Mouse (Mus musculus) MEL (cell line): Measurements from ENCODE around the gene Cct2. TPM values are rescaled to one million over a fixed set of nuclear protein-coding genes. Genes with fewer than 3 reads are reported as not detected.

Experiments
- DNase-seq: peaks from one replicate; pipeline ENCODE4 v3.0.0; 2011; ENCODE audit warnings: low read depth, low spot score
- H3K27ac ChIP-seq: 2 replicates; pipeline ENCODE4 v1.5.1; 2012; ENCODE audit warnings: low read depth, mild to moderate bottlenecking, control low read depth, low read length, moderate library complexity; ENCODE audit not compliant: control insufficient read depth
- H3K27me3 ChIP-seq, 2 experiments: fragments of 150-350 bp in 1 of 2; sonication (generic) in 1 of 2; 2 replicates each; pipeline ENCODE4 v1.6.1; 2012; ENCODE audit warnings: low read length in 2 of 2, mild to moderate bottlenecking in 2 of 2, improper control_type of control experiment in 1 of 2, moderate library complexity in 1 of 2; ENCODE audit not compliant: insufficient read depth in 2 of 2, control insufficient read depth in 1 of 2
- H3K36me3 ChIP-seq, 2 experiments: 2 replicates each; pipeline ENCODE4 v1.6.1; 2012 to 2014; ENCODE audit warnings: low read length in 2 of 2, improper control_type of control experiment in 1 of 2, inconsistent platforms in 1 of 2, mild to moderate bottlenecking in 1 of 2; ENCODE audit not compliant: insufficient read depth in 2 of 2, control insufficient read depth in 1 of 2
- H3K4me1 ChIP-seq, 2 experiments: fragments of 150-350 bp in 1 of 2; sonication (generic) in 1 of 2; 2 replicates each; pipeline ENCODE4 v1.6.1; 2012; ENCODE audit warnings: low read length in 2 of 2, improper control_type of control experiment in 1 of 2, mild to moderate bottlenecking in 1 of 2; ENCODE audit not compliant: insufficient read depth in 2 of 2, control insufficient read depth in 1 of 2
- H3K4me3 ChIP-seq, 2 experiments: fragments of 150-350 bp in 1 of 2; sonication (generic) in 1 of 2; 2 replicates each; pipeline ENCODE4 v1.5.1; 2012; ENCODE audit warnings: low read depth in 2 of 2, low read length in 2 of 2, mild to moderate bottlenecking in 2 of 2, moderate library complexity in 2 of 2, control low read depth in 1 of 2, improper control_type of control experiment in 1 of 2; ENCODE audit not compliant: control insufficient read depth in 1 of 2, insufficient read depth in 1 of 2
- H3K79me2 ChIP-seq: 2 replicates; pipeline ENCODE4 v1.6.1; 2012; ENCODE audit warnings: mild to moderate bottlenecking, low read length, moderate library complexity; ENCODE audit not compliant: control insufficient read depth, poor library complexity, insufficient read depth
- H3K9ac ChIP-seq: 2 replicates; pipeline ENCODE4 v1.6.1; 2012; ENCODE audit warnings: low read depth, mild to moderate bottlenecking, control low read depth, low read length, moderate library complexity; ENCODE audit not compliant: control insufficient read depth, poor library complexity, severe bottlenecking
- H3K9me3 ChIP-seq: fragments of 150-350 bp; sonication (generic); replicated peaks from 2 replicates; pipeline ENCODE4 v1.6.1; 2012; ENCODE audit warnings: mild to moderate bottlenecking, low read length, improper control_type of control experiment, moderate library complexity; ENCODE audit not compliant: insufficient read depth
- BHLHE40 ChIP-seq: IDR thresholded peaks from 2 replicates; pipeline ENCODE4 v1.6.1; 2012; ENCODE audit warnings: low read depth, mild to moderate bottlenecking, inconsistent platforms, low read length, improper control_type of control experiment, borderline replicate concordance
- CHD1 ChIP-seq: IDR thresholded peaks from 2 replicates; pipeline ENCODE4 v1.6.1; 2012; ENCODE audit warnings: low read depth, mild to moderate bottlenecking, inconsistent platforms, low read length, improper control_type of control experiment
- CHD2 ChIP-seq: IDR thresholded peaks from 2 replicates; pipeline ENCODE4 v1.6.1; 2011; ENCODE audit warnings: low read length, improper control_type of control experiment
- E2F4 ChIP-seq: IDR thresholded peaks from 2 replicates; pipeline ENCODE4 v1.6.1; 2011; ENCODE audit warnings: low read depth, low read length, improper control_type of control experiment, borderline replicate concordance
- ELF1 ChIP-seq: IDR thresholded peaks from 2 replicates; pipeline ENCODE4 v1.6.1; 2014; ENCODE audit warnings: low read depth, mild to moderate bottlenecking, inconsistent platforms, low read length, improper control_type of control experiment, moderate library complexity
- EP300 ChIP-seq, 2 experiments: IDR thresholded peaks; 2 replicates each; pipeline ENCODE4 v1.6.1; 2011; ENCODE audit warnings: improper control_type of control experiment in 2 of 2, low read length in 2 of 2, low read depth in 1 of 2, mild to moderate bottlenecking in 1 of 2
- ETS1 ChIP-seq: IDR thresholded peaks from 2 replicates; pipeline ENCODE4 v1.6.1; 2012; ENCODE audit warnings: low read depth, mild to moderate bottlenecking, inconsistent platforms, low read length, improper control_type of control experiment, moderate library complexity
- GABPA ChIP-seq: IDR thresholded peaks from 2 replicates; pipeline ENCODE4 v1.6.1; 2012; ENCODE audit warnings: low read depth, mild to moderate bottlenecking, inconsistent platforms, low read length, improper control_type of control experiment, moderate library complexity
- GATA1 ChIP-seq: IDR thresholded peaks from 2 replicates; pipeline ENCODE4 v1.6.1; 2011; ENCODE audit warnings: low read depth, low read length, improper control_type of control experiment
- HCFC1 ChIP-seq: IDR thresholded peaks from 2 replicates; pipeline ENCODE4 v1.6.1; 2012; ENCODE audit warnings: low read depth, mild to moderate bottlenecking, inconsistent platforms, low read length, improper control_type of control experiment, moderate library complexity
- JUND ChIP-seq: IDR thresholded peaks from 2 replicates; pipeline ENCODE4 v1.6.1; 2011; ENCODE audit warnings: low read depth, mild to moderate bottlenecking, improper control_type of control experiment, low read length
- KAT2A ChIP-seq: conservative IDR thresholded peaks from 2 replicates; pipeline ENCODE4 v1.6.1; 2012; ENCODE audit warnings: low read depth, low read length, improper control_type of control experiment, inconsistent platforms
- MAFK ChIP-seq: IDR thresholded peaks from 2 replicates; pipeline ENCODE4 v1.6.1; 2011; ENCODE audit warnings: low read depth, mild to moderate bottlenecking, low read length, improper control_type of control experiment, borderline replicate concordance
- MAX ChIP-seq: IDR thresholded peaks from 2 replicates; pipeline ENCODE4 v1.6.1; 2011; ENCODE audit warnings: low read length, improper control_type of control experiment
- MAZ ChIP-seq: IDR thresholded peaks from 2 replicates; pipeline ENCODE4 v1.6.1; 2012; ENCODE audit warnings: low read depth, mild to moderate bottlenecking, inconsistent platforms, low read length, improper control_type of control experiment
- MEF2A ChIP-seq: IDR thresholded peaks from 2 replicates; pipeline ENCODE4 v1.6.1; 2014; ENCODE audit warnings: low read depth, mild to moderate bottlenecking, inconsistent platforms, low read length, improper control_type of control experiment; ENCODE audit not compliant: poor library complexity, insufficient replicate concordance, severe bottlenecking; ENCODE audit errors: extremely low read depth
- MXI1 ChIP-seq: IDR thresholded peaks from 2 replicates; pipeline ENCODE4 v1.6.1; 2011; ENCODE audit warnings: mild to moderate bottlenecking, low read depth, low read length, improper control_type of control experiment
- MYB ChIP-seq: IDR thresholded peaks from 2 replicates; pipeline ENCODE4 v1.6.1; 2011; ENCODE audit warnings: mild to moderate bottlenecking, low read depth, low read length, improper control_type of control experiment
- MYC ChIP-seq: IDR thresholded peaks from 2 replicates; pipeline ENCODE4 v1.6.1; 2011; ENCODE audit warnings: low read depth, mild to moderate bottlenecking, low read length, improper control_type of control experiment, moderate library complexity
- NELFE ChIP-seq: IDR thresholded peaks from 2 replicates; pipeline ENCODE4 v1.6.1; 2011; ENCODE audit warnings: low read depth, low read length, improper control_type of control experiment
- POLR2A ChIP-seq, 2 experiments: IDR thresholded peaks; 2 replicates each; pipeline ENCODE4 v1.6.1; 2011 to 2012; ENCODE audit warnings: low read length in 2 of 2, mild to moderate bottlenecking in 2 of 2, control low read depth in 1 of 2, improper control_type of control experiment in 1 of 2, low read depth in 1 of 2, moderate library complexity in 1 of 2; ENCODE audit not compliant: control insufficient read depth in 1 of 2, insufficient read depth in 1 of 2, poor library complexity in 1 of 2
- POLR2AphosphoS2 ChIP-seq: IDR thresholded peaks from 2 replicates; pipeline ENCODE4 v1.6.1; 2011; ENCODE audit warnings: low read length, improper control_type of control experiment
- POLR2AphosphoS5 ChIP-seq: IDR thresholded peaks from 2 replicates; pipeline ENCODE4 v1.6.1; 2012; ENCODE audit warnings: low read depth, borderline replicate concordance, mild to moderate bottlenecking, inconsistent platforms, low read length, moderate library complexity, mixed read lengths
- RAD21 ChIP-seq: IDR thresholded peaks from 2 replicates; pipeline ENCODE4 v1.6.1; 2011; ENCODE audit warnings: mild to moderate bottlenecking, low read depth, low read length, improper control_type of control experiment
- RCOR1 ChIP-seq: IDR thresholded peaks from 2 replicates; pipeline ENCODE4 v1.6.1; 2012; ENCODE audit warnings: low read depth, mild to moderate bottlenecking, inconsistent platforms, low read length, improper control_type of control experiment
- SIN3A ChIP-seq: IDR thresholded peaks from 2 replicates; pipeline ENCODE4 v1.6.1; 2012; ENCODE audit warnings: low read length, improper control_type of control experiment, inconsistent platforms
- SMC3 ChIP-seq: IDR thresholded peaks from 2 replicates; pipeline ENCODE4 v1.6.1; 2011; ENCODE audit warnings: low read depth, low read length, improper control_type of control experiment
- TAL1 ChIP-seq: IDR thresholded peaks from 2 replicates; pipeline ENCODE4 v1.6.1; 2012; ENCODE audit warnings: mild to moderate bottlenecking, inconsistent platforms, low read length, moderate library complexity, mixed read lengths
- TBP ChIP-seq: IDR thresholded peaks from 2 replicates; pipeline ENCODE4 v1.8.0; 2011; ENCODE audit warnings: low read depth, low read length, improper control_type of control experiment
- TCF12 ChIP-seq: IDR thresholded peaks from 2 replicates; pipeline ENCODE4 v1.6.1; 2014; ENCODE audit warnings: low read depth, mild to moderate bottlenecking, inconsistent platforms, low read length, improper control_type of control experiment, moderate library complexity
- UBTF ChIP-seq: IDR thresholded peaks from 2 replicates; pipeline ENCODE4 v1.6.1; 2012; ENCODE audit warnings: low read depth, mild to moderate bottlenecking, inconsistent platforms, low read length, improper control_type of control experiment, moderate library complexity, borderline replicate concordance; ENCODE audit not compliant: insufficient read depth
- USF1 ChIP-seq: IDR thresholded peaks from 2 replicates; pipeline ENCODE4 v1.6.1; 2014; ENCODE audit warnings: low read depth, mild to moderate bottlenecking, inconsistent platforms, low read length, improper control_type of control experiment, moderate library complexity
- USF2 ChIP-seq, 2 experiments: IDR thresholded peaks; 2 replicates each; pipeline ENCODE4 v1.6.1; 2011 to 2012; ENCODE audit warnings: improper control_type of control experiment in 2 of 2, low read length in 2 of 2, borderline replicate concordance in 1 of 2, inconsistent platforms in 1 of 2, low read depth in 1 of 2, mild to moderate bottlenecking in 1 of 2; ENCODE audit not compliant: insufficient read depth in 1 of 2
- ZC3H11A ChIP-seq: IDR thresholded peaks from 2 replicates; pipeline ENCODE4 v1.6.1; 2012; ENCODE audit warnings: low read depth, mild to moderate bottlenecking, inconsistent platforms, low read length, improper control_type of control experiment
- ZKSCAN1 ChIP-seq: IDR thresholded peaks from 2 replicates; pipeline ENCODE4 v1.6.1; 2012; ENCODE audit warnings: low read depth, mild to moderate bottlenecking, inconsistent platforms, low read length, improper control_type of control experiment, moderate library complexity
- ZMIZ1 ChIP-seq: IDR thresholded peaks from 2 replicates; pipeline ENCODE4 v1.6.1; 2012; ENCODE audit warnings: low read depth, mild to moderate bottlenecking, inconsistent platforms, low read length, improper control_type of control experiment, moderate library complexity
- ZNF384 ChIP-seq: IDR thresholded peaks from 2 replicates; pipeline ENCODE4 v1.6.1; 2012; ENCODE audit warnings: low read depth, mild to moderate bottlenecking, inconsistent platforms, low read length, improper control_type of control experiment
- polyA plus RNA-seq, 2 experiments: library from polyadenylated mRNA; stranded (reverse) in 1 of 2; unstranded in 1 of 2; fragments of >175 nt in 1 of 2; fragments of >200 nt in 1 of 2; gene quantifications; 2 replicates each; pipeline versions ENCODE4 v1.2.1 to v1.2.4; 2012; ENCODE audit warnings: low replicate concordance in 2 of 2, low read depth in 1 of 2; ENCODE audit not compliant: insufficient read length in 2 of 2, insufficient read depth in 1 of 2, missing spikeins in 1 of 2
- total RNA-seq: library from RNA; depleted of rRNA; stranded (reverse); fragments of 300-350 nt; gene quantifications from 2 replicates; pipeline ENCODE4 v1.2.3, GENCODE M21; 2012

The Cct2 gene
- total and polyA plus RNA-seq, 3 experiments = 543 to 879 TPM; not detected in 1

- no peaks in the 10 kb centered on the region for H3K9me3 ChIP-seq
- 0 out of 4 replicates have a peak overlapping the region, but pooled peaks of 1 of the 2 experiments have one; percentile 16 for H3K4me3 ChIP-seq
- H3K27me3 ChIP-seq = peaks cover 0 to 1% of the 10 kb centered on the region in 2 experiments; a peak in 1 of 4 replicates
- peaks cover 0 to 2% of the 10 kb centered on the region in 2 experiments; a peak in 1 of 4 replicates for H3K4me1 ChIP-seq
- H3K36me3 ChIP-seq = no peaks in the 10 kb centered on the region
- H3K27ac ChIP-seq = no peak overlapping the region
- H3K79me2 ChIP-seq = no peaks in the 10 kb centered on the region
- peak overlapping the region; percentile 33; the same call in 1 of the 2 replicates for H3K9ac ChIP-seq
- peak; percentile 88 for DNase-seq
- TF ChIP-seq MEF2A (no peak), RCOR1 (no peak), TCF12 (no peak), UBTF (no peak), CHD1 (no peak), MAZ (no peak), USF2 (IDR thresholded peaks at IDR 0.05; ENCODE audit: borderline replicate concordance in 1 of 2, insufficient read depth in 1 of 2, low read depth in 1 of 2, low read length in 2 of 2) (no peak), ETS1 (no peak), SIN3A (peak; percentile 58; the same call in 1 of the 2 replicates), HCFC1 (0 out of 2 replicates have a peak, but pooled peaks have one; percentile 12), MAX (peak; percentile 57; the same call in 1 of the 2 replicates), ZKSCAN1 (no peak), POLR2A (IDR thresholded peaks at IDR 0.05; ENCODE audit: control insufficient read depth in 1 of 2, insufficient read depth in 1 of 2, low read depth in 1 of 2, low read length in 2 of 2, poor library complexity in 1 of 2) (no peak), MAFK (no peak), NELFE (no peak), JUND (no peak), POLR2AphosphoS2 (no peak), TBP (no peak), ELF1 (no peak), RAD21 (peak; percentile 75), ZMIZ1 (no peak), KAT2A (no peak), TAL1 (no peak), E2F4 (no peak), BHLHE40 (no peak), POLR2AphosphoS5 (no peak), MYC (0 out of 2 replicates have a peak, but pooled peaks have one; percentile 49), EP300 (IDR thresholded peaks at IDR 0.05; ENCODE audit: low read depth in 1 of 2, low read length in 2 of 2) (no peak), ZC3H11A (peak; percentile 69), GABPA (no peak), ZNF384 (0 out of 2 replicates have a peak, but pooled peaks have one; percentile 10), CHD2 (no peak), MYB (no peak), GATA1 (0 out of 2 replicates have a peak, but pooled peaks have one; percentile 5), USF1 (0 out of 2 replicates have a peak, but pooled peaks have one; percentile 19), SMC3 (peak; percentile 88), MXI1 (0 out of 2 replicates have a peak, but pooled peaks have one; percentile 28)
These were observed 29.8 kb downstream of the Cct2 start for GRCm38 (mm10) chr10:117033785-117034184.
